Mouse (Mus musculus): ENCODE results near the gene Tacc2. TPM values are rescaled to one million over a fixed set of nuclear protein-coding genes. Genes with fewer than 3 reads are reported as not detected.
A peak's percentile ranks its signal among the peaks of the same experiment; 100 is the strongest.

Tacc2 gene
- polyA plus RNA-seq, 1 experiment = 57.5 TPM

GRCm38 (mm10) chr7:130716341-130716740 is 139.1 kb downstream of the Tacc2 start:
- H3K36me3 ChIP-seq (ENCODE audit: control insufficient read depth, insufficient read depth, low read length) = peaks cover 10% of the 10 kb centered on the region
- TF ChIP-seq POLR2A (IDR thresholded peaks at IDR 0.05; ENCODE audit: low read depth, low read length) = no peak
- TF ChIP-seq CTCF (IDR thresholded peaks at IDR 0.05; ENCODE audit: extremely low read depth, insufficient read length, insufficient replicate concordance, low read depth, low read length) = no peak
- no peaks in the 10 kb centered on the region for H3K27me3 ChIP-seq (ENCODE audit: control insufficient read depth, insufficient read depth, low read length)
- H3K27ac ChIP-seq (ENCODE audit: insufficient read depth, low read depth, low read length) = no peak overlapping the region
- no peak overlapping the region for H3K4me3 ChIP-seq (ENCODE audit: low read depth, low read length)
- peaks cover 9% of the 10 kb centered on the region for H3K4me1 ChIP-seq (ENCODE audit: control insufficient read depth, insufficient read depth, insufficient read length, low read length)
- WGBS = 94% methylated on average over 4 of the region's 4 CpGs

DNA sequence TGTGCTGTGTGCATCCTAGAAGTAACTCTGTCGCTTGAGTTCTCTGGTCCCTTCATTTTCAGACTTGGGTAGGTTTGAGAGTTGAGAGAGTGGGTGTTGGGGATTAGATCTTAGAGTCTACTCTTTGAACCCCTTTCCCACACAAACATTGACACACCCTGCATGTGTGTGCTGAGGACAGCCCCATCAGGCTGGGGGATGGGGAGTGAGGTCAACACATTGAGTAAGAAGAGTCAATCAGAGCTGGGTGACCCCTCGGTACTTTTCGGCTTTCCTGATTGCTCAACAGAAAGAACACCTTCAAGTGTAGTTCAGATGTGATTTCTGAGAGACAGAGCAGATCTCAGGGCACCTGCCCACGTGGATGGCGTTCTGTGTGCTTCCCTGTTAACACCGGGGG is 139.8 kb downstream of the Tacc2 start:
- Histone ChIP-seq H3K27me3 (ENCODE audit: control insufficient read depth, insufficient read depth, low read length) (no peaks in the 10 kb centered on the region), H3K36me3 (ENCODE audit: control insufficient read depth, insufficient read depth, low read length) (peaks cover 10% of the 10 kb centered on the region), H3K4me3 (ENCODE audit: low read depth, low read length) (no peak overlapping the region), H3K4me1 (ENCODE audit: control insufficient read depth, insufficient read depth, insufficient read length, low read length) (peaks cover 6% of the 10 kb centered on the region), H3K27ac (ENCODE audit: insufficient read depth, low read depth, low read length) (no peak overlapping the region)
- 91% methylated on average over 6 of the region's 6 CpGs for WGBS
- TF ChIP-seq CTCF (IDR thresholded peaks at IDR 0.05; ENCODE audit: extremely low read depth, insufficient read length, insufficient replicate concordance, low read depth, low read length) (no peak), POLR2A (IDR thresholded peaks at IDR 0.05; ENCODE audit: low read depth, low read length) (no peak)

DNA sequence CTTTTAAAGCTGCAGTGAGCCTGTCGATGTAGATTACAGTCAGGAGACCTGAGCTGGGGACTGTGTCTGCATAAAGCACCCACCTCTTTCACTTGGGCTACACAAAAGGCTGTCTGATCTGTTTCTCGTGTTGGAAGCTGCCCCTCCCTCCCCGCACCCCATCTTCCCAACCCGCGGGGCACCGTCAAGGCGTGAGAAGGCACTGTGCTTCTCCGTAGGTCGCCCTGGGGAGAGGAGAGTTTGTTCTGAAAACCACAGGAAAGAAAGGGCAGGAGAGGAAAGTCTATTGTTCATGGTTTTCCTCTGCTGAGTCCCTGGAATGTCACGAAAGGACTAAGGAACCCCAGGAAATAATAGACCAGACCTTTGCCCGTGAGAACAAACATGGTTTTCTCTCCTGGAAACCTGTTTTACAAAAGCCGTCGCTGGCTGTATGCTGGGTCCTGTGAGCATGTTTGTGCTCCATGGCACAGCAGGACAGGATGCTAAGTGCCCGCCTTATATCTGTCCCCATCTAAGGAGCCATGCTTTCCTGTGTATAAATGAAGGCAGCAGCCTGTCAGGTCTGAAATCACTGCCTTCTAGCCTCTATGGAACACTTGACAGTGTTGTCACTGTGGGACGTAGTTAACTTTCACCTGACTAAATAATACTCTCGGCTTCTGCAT is 142.8 kb downstream of the Tacc2 start:
- WGBS = 22% methylated on average over 16 of the region's 16 CpGs
- Histone ChIP-seq H3K4me3 (ENCODE audit: low read depth, low read length) (no peak overlapping the region), H3K27ac (ENCODE audit: insufficient read depth, low read depth, low read length) (no peak overlapping the region), H3K27me3 (ENCODE audit: control insufficient read depth, insufficient read depth, low read length) (no peaks in the 10 kb centered on the region), H3K4me1 (ENCODE audit: control insufficient read depth, insufficient read depth, insufficient read length, low read length) (peaks cover 5% of the 10 kb centered on the region), H3K36me3 (ENCODE audit: control insufficient read depth, insufficient read depth, low read length) (peaks cover 10% of the 10 kb centered on the region)
- no peak for TF ChIP-seq CTCF (IDR thresholded peaks at IDR 0.05; ENCODE audit: extremely low read depth, insufficient read length, insufficient replicate concordance, low read depth, low read length)
- TF ChIP-seq POLR2A (IDR thresholded peaks at IDR 0.05; ENCODE audit: low read depth, low read length) = no peak

DNA sequence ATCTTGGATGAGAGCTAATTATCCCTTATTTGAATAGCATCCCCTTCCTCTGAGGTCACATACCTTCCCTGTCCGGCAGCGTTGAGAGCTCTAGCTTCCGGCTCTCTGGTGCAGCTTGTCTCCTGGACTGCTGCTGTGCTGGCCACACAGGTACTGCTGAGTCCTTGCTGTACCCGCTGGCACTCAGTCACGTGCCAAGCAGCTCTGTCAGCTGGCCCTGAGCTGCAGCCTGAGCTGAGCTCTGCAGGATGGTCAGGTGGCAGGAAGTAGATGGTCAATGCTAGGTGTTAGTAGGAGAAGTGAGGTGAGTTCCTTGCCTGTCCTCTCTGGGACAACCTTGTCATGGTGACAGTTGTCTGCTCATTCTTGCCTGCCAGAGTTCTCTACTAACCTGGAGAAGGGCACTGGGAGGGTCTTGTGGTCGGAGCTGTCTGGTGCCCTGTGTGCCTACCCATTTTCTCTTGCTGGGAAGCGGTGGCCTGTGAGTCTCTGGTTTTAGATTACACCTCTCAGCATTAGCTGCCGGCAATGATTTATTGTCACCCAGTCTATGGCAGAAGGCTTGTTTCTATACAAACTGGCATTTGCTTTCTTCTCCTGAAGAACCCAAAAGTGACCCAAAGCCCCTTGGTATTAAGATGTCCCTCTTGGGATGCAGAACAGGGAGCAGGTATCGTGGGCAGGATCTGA is 143.6 kb downstream of the Tacc2 start:
- peaks cover 10% of the 10 kb centered on the region for H3K36me3 ChIP-seq (ENCODE audit: control insufficient read depth, insufficient read depth, low read length)
- H3K27ac ChIP-seq (ENCODE audit: insufficient read depth, low read depth, low read length) = no peak overlapping the region
- H3K4me3 ChIP-seq (ENCODE audit: low read depth, low read length) = no peak overlapping the region
- WGBS = 66% methylated on average over 9 of the region's 9 CpGs
- peaks cover 5% of the 10 kb centered on the region for H3K4me1 ChIP-seq (ENCODE audit: control insufficient read depth, insufficient read depth, insufficient read length, low read length)
- TF ChIP-seq CTCF (IDR thresholded peaks at IDR 0.05; ENCODE audit: extremely low read depth, insufficient read length, insufficient replicate concordance, low read depth, low read length) = no peak
- TF ChIP-seq POLR2A (IDR thresholded peaks at IDR 0.05; ENCODE audit: low read depth, low read length) = no peak
- H3K27me3 ChIP-seq (ENCODE audit: control insufficient read depth, insufficient read depth, low read length) = no peaks in the 10 kb centered on the region

GRCm38 (mm10) chr7:130726185-130726584 is 148.9 kb downstream of the Tacc2 start:
- 55% methylated on average over 3 of the region's 3 CpGs for WGBS
- no peak overlapping the region for H3K4me3 ChIP-seq (ENCODE audit: low read depth, low read length)
- H3K4me1 ChIP-seq (ENCODE audit: control insufficient read depth, insufficient read depth, insufficient read length, low read length) = peaks cover 15% of the 10 kb centered on the region
- no peak for TF ChIP-seq POLR2A (IDR thresholded peaks at IDR 0.05; ENCODE audit: low read depth, low read length)
- TF ChIP-seq CTCF (IDR thresholded peaks at IDR 0.05; ENCODE audit: extremely low read depth, insufficient read length, insufficient replicate concordance, low read depth, low read length) = no peak
- H3K36me3 ChIP-seq (ENCODE audit: control insufficient read depth, insufficient read depth, low read length) = peaks cover 5% of the 10 kb centered on the region; the same call in 1 of the 2 replicates
- H3K27ac ChIP-seq (ENCODE audit: insufficient read depth, low read depth, low read length) = 0 out of 2 replicates have a peak overlapping the region, but pooled peaks have one; percentile 94
- no peaks in the 10 kb centered on the region for H3K27me3 ChIP-seq (ENCODE audit: control insufficient read depth, insufficient read depth, low read length)

- peaks cover 5% of the 10 kb centered on the region; the same call in 1 of the 2 replicates for H3K36me3 ChIP-seq (ENCODE audit: control insufficient read depth, insufficient read depth, low read length)
- WGBS = 15% methylated on average over 8 of the region's 8 CpGs
- H3K27ac ChIP-seq (ENCODE audit: insufficient read depth, low read depth, low read length) = peak overlapping the region; percentile 94
- 0 out of 2 replicates have a peak, but pooled peaks have one; percentile 36 for TF ChIP-seq POLR2A (IDR thresholded peaks at IDR 0.05; ENCODE audit: low read depth, low read length)
- no peak for TF ChIP-seq CTCF (IDR thresholded peaks at IDR 0.05; ENCODE audit: extremely low read depth, insufficient read length, insufficient replicate concordance, low read depth, low read length)
- H3K4me3 ChIP-seq (ENCODE audit: low read depth, low read length) = peak overlapping the region; percentile 48
- H3K27me3 ChIP-seq (ENCODE audit: control insufficient read depth, insufficient read depth, low read length) = no peaks in the 10 kb centered on the region
- peaks cover 15% of the 10 kb centered on the region for H3K4me1 ChIP-seq (ENCODE audit: control insufficient read depth, insufficient read depth, insufficient read length, low read length)
Observed at GRCm38 (mm10) chr7:130726724-130727422, 149.6 kb downstream of the Tacc2 start.

DNA sequence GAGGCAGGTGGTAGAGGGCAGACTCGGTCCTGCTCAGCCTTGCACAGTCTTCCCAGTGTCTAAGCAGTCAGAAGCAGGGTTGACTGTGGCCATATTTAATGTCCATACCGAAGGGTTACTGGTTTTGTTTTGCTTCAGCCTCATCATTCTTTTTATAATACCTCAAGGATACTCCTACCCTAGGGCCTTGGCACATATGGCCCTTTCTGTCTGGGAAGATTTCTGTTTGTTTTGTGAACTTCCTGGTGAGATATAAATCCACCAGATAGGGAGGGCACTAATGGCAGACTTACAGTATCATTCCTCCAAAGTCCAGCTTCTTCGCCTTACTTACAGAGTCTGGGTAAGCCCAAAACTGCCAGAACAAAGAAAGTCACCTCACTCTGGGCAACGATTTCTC is 150.3 kb downstream of the Tacc2 start:
- peak overlapping the region; percentile 94 for H3K27ac ChIP-seq (ENCODE audit: insufficient read depth, low read depth, low read length)
- peak overlapping the region; percentile 48 for H3K4me3 ChIP-seq (ENCODE audit: low read depth, low read length)
- 26% methylated on average over 4 of the region's 4 CpGs for WGBS
- TF ChIP-seq CTCF (IDR thresholded peaks at IDR 0.05; ENCODE audit: extremely low read depth, insufficient read length, insufficient replicate concordance, low read depth, low read length) = no peak
- TF ChIP-seq POLR2A (IDR thresholded peaks at IDR 0.05; ENCODE audit: low read depth, low read length) = no peak
- H3K36me3 ChIP-seq (ENCODE audit: control insufficient read depth, insufficient read depth, low read length) = peaks cover 5% of the 10 kb centered on the region; the same call in 1 of the 2 replicates
- H3K27me3 ChIP-seq (ENCODE audit: control insufficient read depth, insufficient read depth, low read length) = no peaks in the 10 kb centered on the region
- H3K4me1 ChIP-seq (ENCODE audit: control insufficient read depth, insufficient read depth, insufficient read length, low read length) = peaks cover 15% of the 10 kb centered on the region

Data from small intestine, adult 2 months (tissue).